In genomic region chr9:32527329-32527728, GRCm38 (mm10) we compare ENCODE assay signal across 31 mouse cellular contexts. TPM values are rescaled to one million over a fixed set of nuclear protein-coding genes. Genes with fewer than 3 reads are reported as not detected.
DNase-seq lines count a peak whose midpoint lies in the region; ATAC-seq and TF ChIP-seq lines count a peak whose summit lies in the region.
"Had no signal": no experiment of that assay in that cellular context is flagged by ENCODE, and none has a peak within 500 bp of the region (broad histone marks: within the 10 kb centered on the region; RNA-seq: fewer than 3 reads in every experiment).

No protein-coding gene starts in this region.

- H3K4me3 ChIP-seq in heart, postnatal 0 days (ENCODE audit: low read depth, low read length), result no peak overlapping the region
- H3K4me3 ChIP-seq in heart, embryonic 11.5 days (ENCODE audit: low read depth, low read length), result no peak overlapping the region
- no peak overlapping the region for H3K4me3 ChIP-seq in bone marrow, adult 2 months (replicated peaks; ENCODE audit: control insufficient read depth, low read depth, low read length)
- H3K4me3 ChIP-seq: embryonic facial prominence, embryonic 12.5 days; embryonic facial prominence, embryonic 15.5 days; heart, embryonic 12.5 days had no signal

- 78% methylated on average over 7 of the region's 7 CpGs for WGBS in heart, postnatal 0 days
- WGBS in heart, embryonic 11.5 days (ENCODE audit: insufficient replicate concordance), result 86% methylated on average over 7 of the region's 7 CpGs
- 56% methylated on average over 7 of the region's 7 CpGs for WGBS in bone marrow, adult 2 months

- H3K27ac ChIP-seq in heart, postnatal 0 days (ENCODE audit: low read depth), result peak overlapping the region; percentile 57
- no peak overlapping the region for H3K27ac ChIP-seq in heart, embryonic 11.5 days (ENCODE audit: low read depth, low read length)
- peak overlapping the region; percentile 36; the same call in 1 of the 2 replicates for H3K27ac ChIP-seq in bone marrow, adult 2 months (ENCODE audit: control insufficient read depth, insufficient read depth, low read depth, low read length, poor library complexity)
- H3K27ac ChIP-seq: embryonic facial prominence, embryonic 12.5 days; embryonic facial prominence, embryonic 15.5 days; hindbrain, embryonic 14.5 days; hindbrain, postnatal 0 days had no signal

- H3K9ac ChIP-seq in heart, postnatal 0 days (replicated peaks; ENCODE audit: low read depth, low read length), result no peak overlapping the region
- H3K9ac ChIP-seq in heart, embryonic 11.5 days (ENCODE audit: low read depth, low read length), result no peak overlapping the region
- H3K9ac ChIP-seq: embryonic facial prominence, embryonic 12.5 days; embryonic facial prominence, embryonic 15.5 days; forebrain, postnatal 0 days; heart, embryonic 12.5 days; hindbrain, embryonic 14.5 days had no signal

- H3K27me3 ChIP-seq in heart, postnatal 0 days (ENCODE audit: control insufficient read depth, insufficient read depth, low read length), result no peaks in the 10 kb centered on the region
- no peaks in the 10 kb centered on the region for H3K27me3 ChIP-seq in heart, embryonic 11.5 days (ENCODE audit: control insufficient read depth, insufficient read depth, low read length)
- H3K27me3 ChIP-seq: CH12.LX; embryonic facial prominence, embryonic 12.5 days; embryonic facial prominence, embryonic 15.5 days; heart, embryonic 12.5 days; Patski had no signal

- H3K36me3 ChIP-seq in heart, postnatal 0 days (replicated peaks; ENCODE audit: control insufficient read depth, insufficient read depth, low read length), result no peaks in the 10 kb centered on the region
- no peaks in the 10 kb centered on the region for H3K36me3 ChIP-seq in heart, embryonic 11.5 days (ENCODE audit: control insufficient read depth, insufficient read depth, low read length)
- H3K36me3 ChIP-seq: embryonic facial prominence, embryonic 12.5 days; embryonic facial prominence, embryonic 15.5 days; G1E; heart, embryonic 12.5 days had no signal

- intact Hi-C loops in heart, postnatal 10 days (cut with DNase I), result loop anchor here (2.0 kb wide), 1 partner anchor 13 kb away; no protein-coding TSS in a partner anchor

- DNase-seq in heart, adult 11 months, result peak; percentile 78
- DNase-seq in heart, postnatal 10 days, result no peak
- no peak for DNase-seq in heart, postnatal 0 days (ENCODE audit: low spot score)
- DNase-seq in spleen, adult 12 weeks (ENCODE audit: low spot score), result no peak
- DNase-seq: adrenal gland, adult 2 months; adrenal gland, postnatal 25 days; B cell, adult 2 months; cerebellum, adult 11 months; cerebellum, adult 2 months; cerebellum, adult 9-11 months; cerebellum, postnatal 25 days; forebrain, postnatal 0 days; gastrocnemius, postnatal 10 days; gastrocnemius, postnatal 36 days; heart, adult 18-20 months; heart, postnatal 4 days; kidney, adult 18-20 months had no signal

- no peak for TF ChIP-seq CTCF in heart, postnatal 0 days (IDR thresholded peaks at IDR 0.05; ENCODE audit: low read depth)
- no peak for TF ChIP-seq CTCF in bone marrow, adult 2 months (IDR thresholded peaks at IDR 0.05; ENCODE audit: control insufficient read depth, insufficient read depth, low read length)

- peaks cover 7% of the 10 kb centered on the region for H3K4me1 ChIP-seq in heart, postnatal 0 days (ENCODE audit: control insufficient read depth, insufficient read depth)
- peaks cover 7% of the 10 kb centered on the region; the same call in 1 of the 2 replicates for H3K4me1 ChIP-seq in heart, embryonic 11.5 days (ENCODE audit: control insufficient read depth, insufficient read depth, low read length)
- peaks cover 7% of the 10 kb centered on the region; the same call in 1 of the 2 replicates for H3K4me1 ChIP-seq in bone marrow, adult 2 months (ENCODE audit: control insufficient read depth, insufficient read depth, low read length)
- H3K4me1 ChIP-seq: embryonic facial prominence, embryonic 15.5 days had no signal

- no peak overlapping the region for H3K4me2 ChIP-seq in heart, postnatal 0 days (ENCODE audit: low read depth, low read length)
- no peak overlapping the region for H3K4me2 ChIP-seq in heart, embryonic 11.5 days
- H3K4me2 ChIP-seq: embryonic facial prominence, embryonic 12.5 days; embryonic facial prominence, embryonic 15.5 days; heart, embryonic 12.5 days; hindbrain, embryonic 14.5 days had no signal

- TF ChIP-seq POLR2A in bone marrow, adult 2 months (IDR thresholded peaks at IDR 0.05; ENCODE audit: borderline replicate concordance, control insufficient read depth, low read depth, low read length), result no peak

- H3K9me3 ChIP-seq in heart, postnatal 0 days (replicated peaks; ENCODE audit: control insufficient read depth, low read length), result no peaks in the 10 kb centered on the region
- H3K9me3 ChIP-seq in heart, embryonic 11.5 days (replicated peaks; ENCODE audit: control insufficient read depth, low read length), result no peaks in the 10 kb centered on the region
- H3K9me3 ChIP-seq: embryonic facial prominence, embryonic 12.5 days; embryonic facial prominence, embryonic 15.5 days; G1E; heart, embryonic 12.5 days had no signal

- ATAC-seq in heart, postnatal 0 days (ENCODE audit: insufficient read depth, low read depth), result no peak
- no peak for ATAC-seq in heart, embryonic 11.5 days (replicated peaks; ENCODE audit: insufficient number of reproducible peaks, low FRiP score, low TSS enrichment)
- ATAC-seq in granulocyte monocyte progenitor cell, adult 5-6 weeks (replicated peaks; ENCODE audit: poor library complexity, severe bottlenecking), result peak; percentile 21; the same call in 1 of the 2 replicates
- ATAC-seq: forebrain, embryonic 14.5 days; forebrain, postnatal 0 days; hindbrain, postnatal 0 days; inflammation-experienced regulatory T-cells, adult 6 months; intestine, embryonic 16.5 days; Patski had no signal

- no peak for TF ChIP-seq EP300 in heart, postnatal 0 days (IDR thresholded peaks at IDR 0.05; ENCODE audit: low read depth)

RNA-seq across cellular contexts. Expression of gene Fli1, which starts 15.3 kb away (rescaled TPM):
- total RNA-seq in heart, postnatal 10 days (2021), result 10 to 100 TPM; 41.1 to 47.5 TPM
- 25.9 and 29.5 TPM in 2 replicates for total RNA-seq in heart, postnatal 0 days (2014; rRNA removed; ENCODE audit: low replicate concordance)
- 19.0 and 19.2 TPM in 2 replicates for polyA plus RNA-seq in heart, postnatal 0 days (2015; fragmentation: Nextera tagmentation; extraction: Ambion mirVana)
- 17.1 and 18.7 TPM in 2 replicates for polyA plus RNA-seq in heart, embryonic 11.5 days (2014; fragmentation: Nextera tagmentation; extraction: Ambion mirVana)
- 17.4 and 33.9 TPM in 2 replicates for polyA plus RNA-seq in bone marrow, adult 2 months (2011; ENCODE audit: insufficient read depth, insufficient read length, low replicate concordance, missing spikeins)
- 63.4 and 68.3 TPM in 2 replicates for total RNA-seq in granulocyte monocyte progenitor cell, adult 5-6 weeks (2014; fragmentation: Nextera tagmentation)
- 106 and 109 TPM in 2 replicates for total RNA-seq in granulocyte monocyte progenitor cell, adult 5-6 weeks (2017)
